Mouse (Mus musculus): ENCODE data around the gene Phldb3.

The Phldb3 gene

DNA sequence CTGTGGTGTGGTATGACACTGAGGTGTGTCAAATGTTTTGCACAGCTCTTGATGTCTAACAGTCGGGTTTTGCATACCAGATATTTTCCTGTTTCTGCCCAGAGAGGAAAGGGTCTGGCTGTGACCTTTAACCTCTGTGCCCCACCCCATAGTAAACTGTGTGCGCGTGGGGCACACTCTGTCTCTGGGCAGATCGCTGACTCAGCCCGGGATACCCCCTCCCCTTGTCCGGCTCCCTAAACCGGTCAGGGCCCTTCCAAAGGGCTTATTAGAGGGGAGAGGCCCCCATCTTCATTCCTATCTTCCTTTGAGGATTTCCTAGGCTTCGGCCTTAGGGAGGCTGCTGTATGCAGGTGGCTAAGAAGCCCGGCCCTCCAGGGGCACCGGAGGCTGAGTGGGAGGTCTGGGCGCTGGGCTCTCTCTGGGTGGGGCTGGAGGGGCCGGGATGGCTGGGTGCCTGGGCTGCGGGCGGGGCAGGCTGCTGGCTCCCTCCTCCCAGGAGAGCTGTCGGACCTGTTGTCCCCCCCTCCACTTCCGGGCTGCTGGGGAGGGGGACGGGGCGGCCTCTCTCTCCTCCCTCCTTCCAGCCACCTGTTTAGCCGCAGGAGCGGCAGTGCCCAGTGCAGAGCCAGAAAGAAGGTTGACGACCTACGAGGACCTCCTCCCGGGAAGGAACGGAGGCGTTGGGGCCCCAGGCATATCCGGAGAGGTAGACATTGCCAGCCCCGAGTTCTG, at the start of gene Phldb3:
Phldb3 (plus strand) TSS at position 620 of the 735 bp plus-strand sequence.
- DNase-seq (ENCODE audit: low spot score): peak; percentile 60

DNA sequence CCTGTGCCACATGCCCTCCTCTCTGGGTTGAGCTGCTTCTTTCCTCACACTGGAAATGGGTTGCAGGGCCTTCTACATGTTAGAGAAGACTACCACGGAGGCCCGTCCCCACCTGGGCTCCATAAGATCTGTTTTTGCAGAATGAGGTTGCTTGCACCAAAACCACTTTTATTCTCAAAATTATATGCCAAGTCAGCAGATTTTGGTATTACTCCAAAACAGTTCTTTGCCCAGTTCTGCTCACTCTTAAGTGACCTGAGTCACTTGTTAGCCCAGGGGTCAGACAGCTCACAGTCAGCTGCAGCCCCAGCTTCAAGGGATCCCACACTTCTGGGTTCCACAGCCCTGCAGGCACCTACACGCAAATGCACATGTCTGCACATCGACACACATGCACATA, 49.1 kb upstream of the Phldb3 start:
- no peak for DNase-seq (ENCODE audit: low spot score)

DNA sequence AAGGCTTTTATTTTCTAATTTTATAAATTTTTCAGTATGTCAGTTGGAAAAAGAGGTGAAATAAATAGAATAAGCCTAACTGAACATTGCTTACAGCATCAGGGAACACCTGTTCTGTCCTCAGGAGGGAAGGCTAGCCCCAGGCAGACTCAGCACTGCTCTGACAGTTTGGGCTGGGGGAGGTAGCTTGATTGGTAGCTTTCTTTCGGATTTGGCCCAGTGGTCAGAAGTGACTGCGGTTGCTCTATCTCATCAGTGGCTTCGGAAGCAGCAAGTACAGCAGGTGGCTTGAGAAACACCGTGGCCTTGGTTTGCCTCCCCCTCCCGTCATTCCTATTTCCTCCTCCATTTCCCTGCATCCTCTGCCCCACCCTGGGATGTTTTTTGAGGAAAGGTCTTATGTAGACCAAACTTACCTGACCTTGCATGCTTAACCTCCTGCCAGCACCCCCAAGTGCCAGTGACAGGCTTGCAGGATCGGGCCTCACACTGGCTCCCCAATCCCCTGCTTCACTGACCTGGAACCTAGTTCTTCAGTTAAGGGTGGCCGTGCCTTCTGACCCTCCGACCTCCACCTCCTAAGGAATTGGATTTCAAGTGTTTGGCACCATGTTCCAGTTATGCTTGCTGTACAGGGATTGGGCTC, 47.2 kb upstream of the Phldb3 start:
- DNase-seq (ENCODE audit: low spot score): no peak

DNA sequence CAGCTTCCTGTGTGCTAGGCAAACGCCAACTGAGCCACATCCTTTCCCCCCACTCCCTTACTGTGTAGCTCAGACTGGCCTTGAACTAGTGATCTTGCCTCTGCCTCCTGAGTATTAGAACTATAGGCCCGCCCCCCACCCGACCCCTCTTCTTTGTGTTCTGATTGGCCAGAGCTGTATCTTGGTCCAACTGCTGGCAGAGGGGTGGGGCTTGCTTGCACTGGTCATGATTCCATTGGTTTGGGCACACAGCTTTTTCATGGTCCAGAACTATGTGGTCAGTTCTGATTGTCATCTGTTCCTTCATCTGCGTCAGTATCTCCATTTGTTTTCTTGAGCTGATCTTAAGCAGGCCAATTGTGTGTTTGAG, 46.7 kb upstream of the Phldb3 start:
- no peak for DNase-seq (ENCODE audit: low spot score)

DNA sequence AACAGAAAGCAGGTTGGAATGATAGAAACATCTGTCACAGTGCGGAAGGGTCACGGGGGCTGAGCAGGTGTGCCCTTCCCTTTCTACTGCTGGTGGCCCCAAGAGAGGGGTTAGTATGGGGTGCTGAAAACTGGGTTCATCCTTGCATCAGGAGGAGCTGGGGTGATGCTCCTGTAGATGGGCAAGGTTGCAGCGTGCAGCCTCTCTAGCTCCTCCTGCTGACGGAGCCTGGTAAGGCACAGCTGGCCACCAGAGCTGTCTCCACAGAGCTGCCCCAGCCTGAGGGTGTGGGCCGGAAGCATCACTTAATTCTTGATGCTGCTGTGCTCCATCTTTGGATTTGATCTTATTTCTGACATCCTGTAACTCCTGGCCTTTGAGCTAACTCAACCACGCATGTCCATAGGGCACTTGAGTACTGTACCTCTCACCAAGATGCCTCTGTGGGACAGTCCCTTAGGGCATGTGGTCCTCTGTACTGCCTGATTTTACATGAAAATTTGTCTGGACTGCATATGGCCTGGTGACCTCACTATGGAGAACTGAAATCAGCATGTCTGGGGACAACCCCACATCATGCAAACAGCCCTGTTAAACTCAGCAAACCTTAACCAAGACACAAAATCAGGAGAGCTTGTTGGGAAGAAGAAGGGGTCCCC, 45.8 kb upstream of the Phldb3 start:
- DNase-seq (ENCODE audit: low spot score): peak; percentile 69

DNA sequence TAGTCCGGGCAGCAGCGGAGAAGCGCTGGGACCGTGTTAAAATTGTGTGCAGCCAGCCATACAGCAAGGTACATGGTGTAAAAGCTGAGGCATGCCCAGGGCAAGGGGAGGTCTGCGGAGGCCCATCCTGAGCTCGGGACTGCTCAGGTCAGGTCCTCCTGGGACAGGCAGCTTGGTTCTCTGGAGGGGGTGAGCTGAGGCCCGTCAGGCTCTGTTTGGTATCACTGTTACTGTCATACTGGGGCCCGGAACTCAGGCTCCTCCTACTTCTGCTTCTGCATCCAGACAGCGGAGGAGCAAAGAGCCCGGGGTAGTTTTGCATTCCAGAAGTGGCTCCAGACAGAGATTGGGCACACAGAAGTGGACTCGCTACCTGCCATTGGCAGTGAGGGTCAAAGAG, 44.9 kb upstream of the Phldb3 start:
- no peak for DNase-seq (ENCODE audit: low spot score)

DNA sequence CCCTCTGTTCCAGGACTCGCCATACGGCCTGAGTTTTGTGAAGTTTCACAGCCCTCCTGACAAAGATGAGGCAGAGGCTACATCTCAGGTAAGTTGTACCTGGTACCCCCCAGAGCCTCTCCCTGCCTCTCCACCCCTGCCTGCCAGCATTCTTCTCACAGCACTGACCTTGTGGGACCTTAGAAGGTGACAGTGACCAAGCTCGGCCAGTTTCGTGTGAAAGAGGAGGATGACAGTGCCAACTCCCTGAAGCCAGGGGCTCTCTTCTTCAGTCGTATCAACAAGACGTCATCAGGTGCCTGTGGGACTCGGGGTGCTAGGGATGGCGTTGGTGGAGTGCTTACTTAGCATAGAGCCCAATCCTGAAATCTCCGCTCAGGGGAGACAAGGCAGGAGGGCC, 44.4 kb upstream of the Phldb3 start:
- DNase-seq (ENCODE audit: low spot score): no peak

DNA sequence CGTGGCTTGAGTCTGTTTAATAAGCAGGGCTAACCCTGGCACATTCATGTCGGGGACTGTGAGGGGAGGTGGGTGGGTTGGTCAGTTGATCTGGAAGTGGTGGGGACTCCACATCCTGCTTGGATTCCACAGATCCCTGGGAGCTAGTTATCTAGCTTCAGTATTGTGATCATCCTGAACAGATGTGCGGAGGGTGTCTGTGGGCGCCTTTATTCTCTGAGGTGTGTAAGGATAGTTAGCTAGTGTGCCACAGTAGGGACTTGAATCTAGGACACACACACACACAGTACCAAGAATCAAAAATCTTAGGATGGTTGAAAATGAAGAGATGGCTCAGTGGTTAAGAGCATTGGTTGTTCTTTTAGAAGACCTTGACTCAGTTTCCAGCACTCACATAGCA, 42.1 kb upstream of the Phldb3 start:
- DNase-seq (ENCODE audit: low spot score): no peak

DNA sequence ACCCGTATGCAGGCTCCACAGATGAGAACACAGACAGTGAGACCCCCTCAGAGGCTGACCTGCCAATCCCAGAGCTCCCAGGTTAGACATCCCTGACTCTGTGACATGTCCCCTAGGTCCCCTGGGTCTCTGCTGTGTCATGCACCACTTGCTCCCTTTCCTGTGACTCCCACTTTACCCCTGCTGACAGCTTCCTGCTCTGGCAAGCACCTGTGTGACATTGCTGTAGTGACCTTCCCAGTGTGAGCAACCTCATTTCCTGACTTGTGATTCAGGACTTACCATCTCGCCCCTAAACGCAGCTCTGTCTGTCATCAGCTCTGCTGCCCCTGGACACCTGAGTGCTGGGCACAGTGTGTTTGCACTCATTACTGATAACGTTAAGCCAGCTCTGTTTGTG, 39.5 kb upstream of the Phldb3 start:
- DNase-seq (ENCODE audit: low spot score): no peak

DNA sequence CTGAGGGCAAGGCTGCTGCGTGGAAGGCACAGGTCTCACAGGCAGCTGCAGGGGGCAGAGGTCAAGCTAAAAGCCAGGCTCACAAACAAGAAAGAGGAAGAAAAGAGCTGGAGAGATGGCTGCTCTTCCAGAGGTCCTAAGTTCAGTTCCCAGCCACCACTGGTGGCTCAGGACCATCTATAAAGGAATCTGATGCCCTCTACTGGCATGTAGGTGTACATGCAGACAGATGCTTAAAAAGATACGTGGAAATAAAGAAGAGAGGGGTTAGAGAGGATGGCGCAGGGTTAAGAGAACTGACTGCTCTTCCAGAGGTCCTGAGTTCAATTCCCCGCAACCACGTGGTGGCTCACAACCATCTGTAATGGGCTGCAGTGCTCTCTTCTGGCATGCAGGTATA, 38.1 kb upstream of the Phldb3 start:
- DNase-seq (ENCODE audit: low spot score): no peak

DNA sequence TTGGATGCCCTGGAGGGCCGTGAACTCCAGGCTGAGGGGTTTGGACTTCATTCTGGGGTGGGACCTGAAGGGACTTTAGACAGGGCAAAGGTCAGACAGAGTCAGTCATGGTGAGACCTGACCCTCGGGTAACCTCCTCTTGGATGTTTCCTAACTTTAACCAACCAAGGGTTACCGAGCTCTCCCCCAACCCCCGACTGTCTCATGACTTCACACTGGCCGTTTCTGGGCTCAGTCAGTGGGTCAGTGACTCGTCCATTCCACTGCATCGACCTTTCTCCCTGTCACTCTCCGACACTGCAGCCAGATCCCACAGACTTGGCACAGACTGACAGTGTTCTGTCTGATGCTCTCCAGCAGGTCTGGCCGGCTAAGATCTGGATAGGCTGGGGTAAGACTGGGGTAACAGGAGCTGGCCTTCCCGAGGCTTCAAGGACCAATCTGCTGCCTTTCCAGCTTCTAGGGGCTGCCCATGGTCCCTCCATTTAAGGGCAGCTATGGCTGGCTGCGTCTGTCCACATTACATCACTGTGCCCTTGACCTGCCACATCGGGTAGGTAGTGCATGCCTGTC, 36.3 kb upstream of the Phldb3 start:
- DNase-seq (ENCODE audit: low spot score): no peak

DNA sequence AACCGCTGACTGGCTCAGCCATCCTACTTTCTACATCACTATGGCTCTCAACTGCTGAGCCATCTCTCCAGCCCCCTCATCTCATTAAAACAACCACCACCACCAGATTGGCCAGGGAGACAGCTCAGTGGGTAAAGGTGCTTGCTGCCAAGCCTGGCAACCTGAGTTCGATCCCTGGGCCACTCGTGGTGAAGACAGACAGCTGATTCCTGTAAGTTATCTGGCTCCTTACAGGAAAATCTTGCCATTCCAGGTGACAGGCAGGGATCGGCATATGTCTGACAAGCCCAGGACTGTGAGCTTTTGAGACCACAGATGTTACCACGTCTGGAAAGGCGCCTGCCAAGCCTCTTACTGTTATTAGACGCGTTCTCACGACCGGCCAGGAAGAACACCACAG, 32.8 kb upstream of the Phldb3 start:
- DNase-seq (ENCODE audit: low spot score): no peak

DNA sequence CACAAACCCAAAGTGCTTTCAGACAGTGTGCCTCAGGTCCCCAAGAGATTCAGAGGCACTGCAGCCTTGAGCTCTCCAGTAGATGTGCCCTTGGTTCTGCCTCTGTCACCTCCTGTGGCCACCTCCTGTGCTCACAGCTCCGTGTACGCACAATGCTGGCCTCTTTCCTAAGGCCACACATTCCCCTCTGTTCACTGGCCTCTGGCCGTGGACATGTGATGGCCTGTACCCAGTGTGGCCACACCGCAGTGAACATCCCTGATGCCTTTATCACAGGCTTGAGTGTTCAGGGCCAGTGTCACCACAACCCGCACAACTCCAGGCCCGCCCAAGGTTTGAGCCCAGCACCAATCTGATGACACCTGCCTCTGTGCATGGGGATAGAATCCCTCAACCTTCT, 25.7 kb upstream of the Phldb3 start:
- no peak for DNase-seq (ENCODE audit: low spot score)

DNA sequence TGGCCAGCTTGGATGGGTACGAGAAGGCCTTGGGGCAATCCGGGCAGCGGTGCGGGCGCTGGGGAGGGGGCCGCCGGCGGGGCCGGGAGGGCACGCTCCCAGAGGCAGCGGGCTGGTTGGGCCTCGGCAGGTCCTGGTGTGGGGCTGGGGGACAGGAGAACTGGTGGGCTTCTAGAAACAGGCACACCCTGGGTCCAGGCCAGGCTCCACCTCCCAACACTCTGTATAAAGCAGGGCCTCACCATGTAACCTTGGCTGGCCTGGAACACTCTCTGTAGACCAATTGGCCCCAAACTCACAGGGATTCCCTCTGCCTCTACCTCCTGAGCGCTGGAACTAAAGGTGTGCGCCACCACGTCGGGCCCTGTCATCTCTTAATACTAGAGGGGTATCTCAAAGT, 24.6 kb upstream of the Phldb3 start:
- DNase-seq (ENCODE audit: low spot score): no peak

DNA sequence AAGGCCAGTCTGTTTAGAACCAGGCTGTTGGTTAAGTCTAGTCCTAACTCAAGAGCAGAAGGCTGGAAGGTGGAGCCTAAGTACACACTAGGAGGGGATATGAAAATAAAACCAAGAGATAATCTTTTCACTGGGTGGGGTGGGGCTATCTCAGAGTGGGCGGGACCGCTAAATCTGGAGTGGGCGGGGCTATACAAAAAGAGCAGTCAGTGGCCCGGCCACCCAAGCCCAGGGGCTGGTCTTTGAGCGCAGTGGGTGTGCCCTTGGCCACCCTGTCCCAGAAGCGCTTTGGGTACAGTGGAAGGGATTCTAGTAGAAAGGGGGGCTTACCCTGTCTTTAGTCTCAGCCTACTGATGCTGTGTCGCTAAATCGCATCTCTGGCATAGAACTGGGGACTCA, 23.7 kb upstream of the Phldb3 start:
- no peak for DNase-seq (ENCODE audit: low spot score)

DNA sequence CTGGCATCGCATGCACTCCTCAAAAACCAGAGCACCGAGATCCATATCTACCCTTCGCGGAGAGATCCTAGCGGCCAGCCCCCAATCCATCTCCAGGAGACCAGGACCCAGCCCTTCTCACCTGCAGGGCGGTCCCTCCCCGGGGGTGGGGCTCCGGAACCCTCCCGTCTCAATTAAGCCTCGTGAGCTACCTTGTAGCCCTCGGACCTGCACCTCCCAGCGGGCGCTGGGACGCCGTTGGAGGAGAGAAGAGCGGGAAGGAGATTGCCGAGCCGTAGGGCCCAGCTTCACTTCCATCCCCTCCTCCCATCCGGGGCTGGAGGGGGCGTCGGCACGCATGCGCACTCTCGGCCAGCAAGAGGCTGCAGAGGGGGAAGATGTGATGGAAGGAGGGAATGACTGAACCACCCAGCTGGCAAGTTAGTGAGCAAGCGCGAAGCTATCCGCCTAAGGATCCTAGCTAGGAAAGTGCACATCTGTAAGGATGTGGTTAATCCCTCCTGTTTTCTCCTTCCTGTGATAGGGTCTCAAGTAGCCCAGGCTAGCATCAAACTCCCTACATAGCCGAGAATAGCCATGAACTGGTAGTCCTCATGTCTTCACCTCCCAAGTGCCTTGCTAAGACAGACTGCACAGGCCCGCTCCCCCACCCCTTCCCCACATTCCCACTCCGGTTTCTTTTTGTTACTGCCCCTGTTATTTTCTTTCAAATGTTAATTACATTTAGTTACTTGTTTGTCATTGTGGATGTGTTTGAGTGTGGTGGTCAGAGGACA, 23.0 kb upstream of the Phldb3 start, which contains the start of the genes Ethe1 and Zfp575:
Ethe1 (plus strand) TSS at position 214 of the 776 bp plus-strand sequence.
Zfp575 (minus strand) TSS at position 312 of the 776 bp plus-strand sequence.
- DNase-seq (ENCODE audit: low spot score): peak; percentile 56

DNA sequence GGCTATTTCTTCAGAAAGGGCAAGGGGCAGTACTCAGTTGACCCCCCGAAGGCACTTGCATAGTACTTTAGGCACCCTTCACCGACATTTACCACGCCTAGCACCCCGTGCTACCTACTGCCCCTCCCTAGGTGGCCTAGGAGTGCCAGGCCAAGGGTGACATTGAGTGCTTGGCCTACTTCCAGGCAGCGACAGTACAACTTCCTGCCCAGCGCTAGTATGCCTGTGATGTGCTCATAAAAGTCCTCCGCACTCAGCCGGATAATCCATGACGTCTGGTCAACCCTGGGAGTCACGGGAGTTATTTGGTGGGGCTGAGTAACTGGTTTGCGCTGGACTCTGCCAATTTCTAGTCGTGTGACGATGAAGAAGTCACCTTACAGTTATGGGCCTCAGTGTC, 22.2 kb upstream of the Phldb3 start:
- peak; percentile 29 for DNase-seq (ENCODE audit: low spot score)

DNA sequence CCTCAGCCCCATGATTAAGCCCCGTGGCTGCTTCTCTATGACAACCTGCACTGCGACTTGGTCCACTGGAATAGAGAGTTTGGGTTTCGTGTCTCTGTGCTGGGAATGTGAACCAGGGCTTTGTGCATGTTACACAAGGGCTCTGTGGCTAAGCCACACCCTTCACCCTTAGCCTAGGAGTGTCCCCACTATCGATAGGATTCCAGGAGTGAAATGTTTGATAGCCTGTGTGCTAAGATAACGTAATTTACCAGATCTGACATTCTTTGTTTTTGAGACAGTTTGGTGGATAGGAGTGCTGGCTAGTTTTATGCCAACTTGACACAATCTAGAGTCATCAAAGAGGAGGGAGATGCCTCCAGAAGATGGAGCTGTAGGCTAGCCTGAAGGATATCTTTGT, 18.8 kb upstream of the Phldb3 start:
- DNase-seq (ENCODE audit: low spot score): no peak

DNA sequence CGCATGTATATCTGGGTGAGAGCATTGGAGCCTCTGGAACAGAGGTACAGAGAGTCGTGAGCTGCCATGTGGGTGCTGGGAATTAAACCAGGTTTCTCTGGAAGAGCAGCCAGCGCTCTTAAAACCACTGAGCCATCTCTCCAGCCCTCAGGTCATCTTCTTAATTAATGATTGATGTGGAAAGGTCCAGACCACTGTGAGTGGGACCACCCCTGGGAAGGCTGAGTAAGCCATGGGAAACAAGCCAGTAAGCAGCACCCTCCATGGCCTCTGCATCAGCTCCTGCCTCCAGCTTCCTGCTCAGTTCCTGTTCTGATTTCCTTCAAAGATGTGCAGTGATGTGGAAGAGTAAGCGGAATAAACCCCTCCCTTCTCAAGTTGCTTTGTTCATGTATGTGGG, 18.4 kb upstream of the Phldb3 start:
- no peak for DNase-seq (ENCODE audit: low spot score)

DNA sequence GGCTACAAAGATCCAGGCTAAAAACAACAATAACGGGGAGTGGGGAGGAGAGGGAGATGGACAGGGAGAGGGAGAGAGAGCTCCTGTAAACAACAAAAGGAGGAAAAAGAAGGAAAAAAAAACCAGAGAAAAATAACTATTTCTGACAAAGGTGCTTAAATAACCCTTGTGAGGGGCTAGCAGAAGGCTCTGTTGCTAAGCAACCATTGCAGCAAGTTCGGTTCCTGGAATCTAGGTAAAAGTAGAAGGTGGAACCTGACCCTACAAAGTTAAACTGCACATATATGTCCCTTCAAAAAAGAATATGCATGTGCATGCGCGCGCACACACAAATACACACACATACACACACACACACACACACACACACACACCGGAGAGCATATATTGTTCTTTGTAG, 17.8 kb upstream of the Phldb3 start:
- DNase-seq (ENCODE audit: low spot score): no peak

DNA sequence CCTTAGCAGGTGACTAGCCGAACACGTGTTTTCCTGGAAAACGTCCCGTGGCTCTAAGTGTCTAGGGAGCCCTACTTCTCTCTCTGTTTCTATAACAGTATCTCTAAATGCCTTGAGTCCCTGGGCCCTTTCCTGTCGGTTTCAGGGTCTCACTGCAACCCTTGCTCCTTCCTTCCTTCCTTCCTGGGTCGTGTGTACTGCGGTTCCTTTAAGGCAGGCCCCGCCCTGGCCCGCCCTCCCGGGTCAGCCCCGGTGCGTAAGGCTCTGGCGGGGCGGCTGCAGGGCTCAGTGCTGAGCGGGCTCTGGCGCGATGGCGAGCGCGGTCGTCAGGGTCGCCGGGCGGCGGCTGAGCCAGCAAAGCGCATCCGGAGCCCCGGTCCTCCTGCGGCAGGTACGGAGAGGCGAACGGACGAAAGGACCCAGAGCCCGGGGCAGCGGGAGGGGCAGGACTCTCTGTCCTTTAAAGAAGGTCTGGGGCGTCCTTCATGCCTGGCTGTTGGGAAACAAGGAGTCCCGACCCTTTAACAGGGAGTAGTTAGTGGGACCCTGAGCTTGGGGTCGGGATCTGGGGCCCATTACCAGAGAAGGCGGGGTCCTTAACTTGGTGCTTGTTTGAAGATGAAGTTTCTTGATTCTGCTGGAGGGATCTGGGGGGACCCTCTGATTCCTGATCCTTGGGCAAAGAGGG, 16.8 kb upstream of the Phldb3 start:
- DNase-seq (ENCODE audit: low spot score): peak; percentile 69

All from urinary bladder, postnatal 25 days (tissue).